20 mouse cellular contexts compared by ENCODE assay signal in genomic region chr7:98324228-98324627, GRCm38 (mm10). TPM values are rescaled to one million over a fixed set of nuclear protein-coding genes. Genes with fewer than 3 reads are reported as not detected.
DNase-seq lines count a peak whose midpoint lies in the region; ATAC-seq and TF ChIP-seq lines count a peak whose summit lies in the region.
"Had no signal": no experiment of that assay in that cellular context is flagged by ENCODE, and none has a peak within 500 bp of the region (broad histone marks: within the 10 kb centered on the region; RNA-seq: fewer than 3 reads in every experiment).

No protein-coding gene starts in this region.

- no peaks in the 10 kb centered on the region for H3K36me3 ChIP-seq in kidney, adult 2 months (ENCODE audit: control insufficient read depth, insufficient read depth, low read length)
- no peaks in the 10 kb centered on the region for H3K36me3 ChIP-seq in neural tube, embryonic 13.5 days
- H3K36me3 ChIP-seq: forebrain, embryonic 10.5 days; limb, embryonic 12.5 days; liver, embryonic 13.5 days; lung, embryonic 15.5 days had no signal

- H3K4me2 ChIP-seq in neural tube, embryonic 13.5 days, result no peak overlapping the region
- H3K4me2 ChIP-seq: heart, embryonic 11.5 days; limb, embryonic 12.5 days; liver, embryonic 13.5 days; lung, embryonic 15.5 days had no signal

- no peak for TF ChIP-seq POLR2A in kidney, adult 2 months (IDR thresholded peaks at IDR 0.05; ENCODE audit: low read depth, low read length)

- H3K27me3 ChIP-seq in kidney, adult 2 months (replicated peaks; ENCODE audit: control insufficient read depth, insufficient read depth, low read length), result no peaks in the 10 kb centered on the region
- H3K27me3 ChIP-seq in neural tube, embryonic 13.5 days, result 0 out of 2 replicates have a peak, but pooled peaks cover 7% of the 10 kb centered on the region
- H3K27me3 ChIP-seq: CH12.LX; limb, embryonic 12.5 days; liver, embryonic 13.5 days; lung, embryonic 15.5 days had no signal

- peak; percentile 63 to 65 for DNase-seq in cerebellum, postnatal 10 days
- no peak for DNase-seq in cerebellum, postnatal 25 days
- DNase-seq in kidney, postnatal 25 days, result peak; percentile 29 to 48
- no peak for DNase-seq in kidney, adult 2 months
- no peak for DNase-seq in neural tube, embryonic 10.5 days (ENCODE audit: extremely low spot score, low spot score)
- no peak for DNase-seq in adipocyte (ENCODE audit: low spot score)
- DNase-seq: adrenal gland, postnatal 25 days; cerebellum, adult 2 months; gastrocnemius, postnatal 36 days; liver, embryonic 13.5 days had no signal

- 0 out of 2 replicates have a peak, but pooled peaks have one; percentile 48 for ATAC-seq in neural tube, embryonic 13.5 days (ENCODE audit: low read depth)
- ATAC-seq in megakaryocyte-erythroid progenitor cell, adult 5-6 weeks (replicated peaks; ENCODE audit: low FRiP score, low TSS enrichment, poor library complexity, severe bottlenecking), result 0 out of 2 replicates have a peak, but pooled peaks have one; percentile 28

- no peaks in the 10 kb centered on the region for H3K4me1 ChIP-seq in kidney, adult 2 months (ENCODE audit: control insufficient read depth, insufficient read depth, low read length)
- H3K4me1 ChIP-seq in neural tube, embryonic 13.5 days (replicated peaks), result peaks cover 17% of the 10 kb centered on the region
- H3K4me1 ChIP-seq: limb, embryonic 12.5 days had no signal

- 65% methylated on average over 1 of the region's 1 CpGs for WGBS in kidney, adult 2 months
- WGBS in neural tube, embryonic 13.5 days, result 71% methylated on average over 1 of the region's 1 CpGs

- no peak overlapping the region for H3K27ac ChIP-seq in kidney, adult 2 months (ENCODE audit: insufficient read depth, low read depth, low read length)
- H3K27ac ChIP-seq in neural tube, embryonic 13.5 days (replicated peaks), result no peak overlapping the region
- H3K27ac ChIP-seq: forebrain, embryonic 10.5 days; layer of hippocampus, adult 2 months; limb, embryonic 12.5 days; liver, embryonic 13.5 days; lung, embryonic 15.5 days had no signal

- no peak overlapping the region for H3K4me3 ChIP-seq in kidney, adult 2 months (ENCODE audit: insufficient read depth, low read depth, low read length)
- no peak overlapping the region for H3K4me3 ChIP-seq in neural tube, embryonic 13.5 days
- H3K4me3 ChIP-seq: forebrain, embryonic 10.5 days; layer of hippocampus, adult 2 months; limb, embryonic 12.5 days; liver, embryonic 13.5 days; lung, embryonic 15.5 days; megakaryocyte, embryonic 14.5 days; myocyte had no signal

- no peaks in the 10 kb centered on the region for H3K9me3 ChIP-seq in neural tube, embryonic 13.5 days
- H3K9me3 ChIP-seq: forebrain, embryonic 10.5 days; limb, embryonic 12.5 days; liver, embryonic 13.5 days; lung, embryonic 15.5 days; megakaryocyte, embryonic 14.5 days had no signal

- H3K9ac ChIP-seq in neural tube, embryonic 13.5 days, result no peak overlapping the region
- H3K9ac ChIP-seq: limb, embryonic 12.5 days; liver, embryonic 13.5 days; lung, embryonic 15.5 days had no signal

- no peak for TF ChIP-seq CTCF in kidney, adult 2 months (conservative IDR thresholded peaks at IDR 0.05; ENCODE audit: insufficient read depth, insufficient read length, low read depth, low read length)

RNA-seq across cellular contexts. Expression of gene Acer3, which starts 3.2 kb away (rescaled TPM):
- polyA plus RNA-seq in kidney, adult 2 months (2012; rRNA removed), result 8.1 and 11.9 TPM in 2 replicates
- polyA plus RNA-seq in neural tube, embryonic 13.5 days (2015; fragmentation: Nextera tagmentation; extraction: Ambion mirVana), result 20.5 and 20.7 TPM in 2 replicates
- total RNA-seq in megakaryocyte-erythroid progenitor cell, adult 5-6 weeks (2014; fragmentation: Nextera tagmentation), result 28.8 and 28.9 TPM in 2 replicates
- total RNA-seq in megakaryocyte-erythroid progenitor cell, adult 5-6 weeks (2017), result 27.7 and 55.6 TPM in 2 replicates

RNA-seq across cellular contexts. Expression of gene Tsku, which starts 36.9 kb away (rescaled TPM):
- 9.5 and 13.1 TPM in 2 replicates for polyA plus RNA-seq in kidney, adult 2 months (2012; rRNA removed)
- 6.9 and 8.1 TPM in 2 replicates for polyA plus RNA-seq in neural tube, embryonic 13.5 days (2015; fragmentation: Nextera tagmentation; extraction: Ambion mirVana)
- not detected in 2 replicates for total RNA-seq in megakaryocyte-erythroid progenitor cell, adult 5-6 weeks (2014; fragmentation: Nextera tagmentation)
- not detected in 2 replicates for total RNA-seq in megakaryocyte-erythroid progenitor cell, adult 5-6 weeks (2017)

Comparison
In these comparisons a context has a peak if more than half of its experiments do, and no peak if none do; other contexts are left out.
1. DNase-seq: peak in cerebellum, postnatal 10 days (2 of 2) and kidney, postnatal 25 days (2 of 2); none in cerebellum, postnatal 25 days (0 of 2), kidney, adult 2 months (single experiment), neural tube, embryonic 10.5 days (single experiment) and adipocyte (single experiment).